Mouse (Mus musculus) megakaryocyte, embryonic 14.5 days (primary cell): ENCODE measurements around the gene Grik5. TPM values are rescaled to one million over a fixed set of nuclear protein-coding genes. Genes with fewer than 3 reads are reported as not detected.

Experiments used
- H3K27me3 ChIP-seq: replicated peaks from 2 replicates; pipeline ENCODE3; 2012; ENCODE audit warnings: inconsistent platforms
- H3K36me3 ChIP-seq: replicated peaks from 2 replicates; pipeline ENCODE3; 2012; ENCODE audit warnings: low read length, inconsistent platforms, mixed read lengths
- H3K4me1 ChIP-seq: 2 replicates; pipeline ENCODE4 v1.6.1; 2012; ENCODE audit warnings: inconsistent platforms
- H3K4me3 ChIP-seq: replicated peaks from 2 replicates; pipeline ENCODE3; 2012; ENCODE audit warnings: moderate library complexity, mild to moderate bottlenecking, inconsistent platforms
- H3K9me3 ChIP-seq: 2 replicates; pipeline ENCODE4 v1.6.1; 2012; ENCODE audit warnings: inconsistent platforms
- FLI1 ChIP-seq: IDR thresholded peaks from 2 replicates; pipeline ENCODE4 v1.6.1; 2012; ENCODE audit warnings: low read length, inconsistent platforms, mixed read lengths
- GATA1 ChIP-seq: IDR thresholded peaks from 3 replicates; pipeline ENCODE4 v1.6.1; 2012; ENCODE audit warnings: mixed read lengths, low read length, inconsistent platforms, borderline replicate concordance
- polyA plus RNA-seq: library from polyadenylated mRNA; stranded (reverse); fragments of >175 nt; gene quantifications from 2 replicates; pipeline ENCODE4 v1.2.3, GENCODE M21; 2012; ENCODE audit warnings: low replicate concordance; ENCODE audit not compliant: insufficient read depth

Grik5 gene
- polyA plus RNA-seq = 6.5 and 20.1 TPM in 2 replicates

GRCm38 (mm10) chr7:25071979-25072715, at the start of gene Grik5, which contains the start of gene Zfp574:
Gene Grik5 (minus strand): TSS chr7:25072346.
Gene Zfp574 (plus strand): TSS chr7:25072567.
- Histone ChIP-seq H3K4me3 (peak within 1 kb of the TSS; percentile 92), H3K4me1 (peaks cover 80% of the 10 kb centered on the region)

GRCm38 (mm10) chr7:25121240-25121786, 49.2 kb upstream of the Grik5 start:
- H3K9me3 ChIP-seq = no peaks in the 10 kb centered on the region
- H3K4me1 ChIP-seq = peaks cover 49% of the 10 kb centered on the region
- H3K4me3 ChIP-seq = no peak overlapping the region
- peaks cover 58% of the 10 kb centered on the region for H3K36me3 ChIP-seq
- TF ChIP-seq FLI1 (no peak), GATA1 (no peak)
- H3K27me3 ChIP-seq = no peaks in the 10 kb centered on the region

More at GRCm38 (mm10) chr7:25071979-25072715, at the start of gene Grik5, which contains the start of gene Zfp574:
- H3K9me3 ChIP-seq = no peaks in the 10 kb centered on the region
- peaks cover 22% of the 10 kb centered on the region for H3K27me3 ChIP-seq
- TF ChIP-seq FLI1 (no peak), GATA1 (no peak)
- H3K36me3 ChIP-seq = peaks cover 23% of the 10 kb centered on the region

- Histone ChIP-seq H3K9me3 (no peaks in the 10 kb centered on the region), H3K4me1 (peaks cover 44% of the 10 kb centered on the region), H3K27me3 (no peaks in the 10 kb centered on the region), H3K36me3 (peaks cover 65% of the 10 kb centered on the region), H3K4me3 (peak overlapping the region; percentile 81)
- no peak for TF ChIP-seq FLI1
- TF ChIP-seq GATA1 = no peak
These were observed 48.1 kb upstream of the Grik5 start for GRCm38 (mm10) chr7:25120061-25120834.

GRCm38 (mm10) chr7:25112956-25113603, 40.9 kb upstream of the Grik5 start:
- peaks cover 16% of the 10 kb centered on the region for H3K4me1 ChIP-seq
- no peaks in the 10 kb centered on the region for H3K27me3 ChIP-seq
- H3K4me3 ChIP-seq = no peak overlapping the region
- no peaks in the 10 kb centered on the region for H3K9me3 ChIP-seq
- TF ChIP-seq GATA1 (no peak), FLI1 (no peak)
- H3K36me3 ChIP-seq = peaks cover 88% of the 10 kb centered on the region

- Histone ChIP-seq H3K4me3 (no peak overlapping the region), H3K36me3 (peaks cover 89% of the 10 kb centered on the region), H3K9me3 (no peaks in the 10 kb centered on the region), H3K4me1 (peaks cover 22% of the 10 kb centered on the region), H3K27me3 (no peaks in the 10 kb centered on the region)
- TF ChIP-seq FLI1 (no peak), GATA1 (no peak)
These were observed 40.2 kb upstream of the Grik5 start for GRCm38 (mm10) chr7:25112178-25112955.

- TF ChIP-seq FLI1 (no peak), GATA1 (no peak)
- no peaks in the 10 kb centered on the region for H3K27me3 ChIP-seq
- peaks cover 32% of the 10 kb centered on the region for H3K4me1 ChIP-seq
- no peak overlapping the region for H3K4me3 ChIP-seq
- no peaks in the 10 kb centered on the region for H3K9me3 ChIP-seq
- peaks cover 79% of the 10 kb centered on the region for H3K36me3 ChIP-seq
These were observed 38.2 kb upstream of the Grik5 start for GRCm38 (mm10) chr7:25110336-25110735.

- no peak for TF ChIP-seq FLI1
- TF ChIP-seq GATA1 = no peak
- H3K4me1 ChIP-seq = peaks cover 32% of the 10 kb centered on the region
- no peaks in the 10 kb centered on the region for H3K9me3 ChIP-seq
- peaks cover 71% of the 10 kb centered on the region for H3K36me3 ChIP-seq
- H3K4me3 ChIP-seq = no peak overlapping the region
- H3K27me3 ChIP-seq = no peaks in the 10 kb centered on the region
These were observed 37.2 kb upstream of the Grik5 start for GRCm38 (mm10) chr7:25109355-25109754.

- H3K9me3 ChIP-seq = no peaks in the 10 kb centered on the region
- H3K36me3 ChIP-seq = peaks cover 71% of the 10 kb centered on the region
- H3K4me3 ChIP-seq = peak overlapping the region; percentile 10
- H3K4me1 ChIP-seq = peaks cover 32% of the 10 kb centered on the region
- TF ChIP-seq FLI1 (no peak), GATA1 (no peak)
- no peaks in the 10 kb centered on the region for H3K27me3 ChIP-seq
These were observed 34.8 kb upstream of the Grik5 start for GRCm38 (mm10) chr7:25106790-25107502.
